Mouse (Mus musculus): Measurements from ENCODE around the gene Polr2e. TPM values are rescaled to one million over a fixed set of nuclear protein-coding genes. Genes with fewer than 3 reads are reported as not detected.

The Polr2e gene
- total RNA-seq, 2 experiments from 2014 or later: 86.3 to 94.3 TPM

DNA sequence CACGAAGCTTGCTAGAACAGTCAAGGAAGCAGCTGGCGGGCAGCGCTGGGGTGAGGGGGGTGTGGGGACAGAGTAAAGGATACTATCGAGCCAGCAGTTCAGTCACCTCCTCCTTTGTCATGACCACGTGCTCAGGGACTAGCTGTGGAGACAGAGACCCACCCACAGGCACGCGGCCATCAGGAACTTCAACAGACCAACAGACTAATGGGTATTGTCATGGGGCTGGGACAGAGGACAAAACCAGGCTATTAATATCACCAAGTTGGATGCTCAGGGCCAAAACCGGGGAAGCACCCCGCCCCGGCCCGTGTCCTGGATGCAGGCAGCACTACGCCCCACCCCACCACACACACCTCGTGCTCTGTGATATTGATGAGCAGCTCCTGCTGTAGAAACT, 2.8 kb downstream of the Polr2e start:
- no peak for DNase-seq (ENCODE audit: low spot score in 2 of 2)

- DNase-seq (ENCODE audit: low spot score in 2 of 2): no peak
These were observed 3.9 kb downstream of the Polr2e start for GRCm38 (mm10) chr10:80035686-80036085.

- DNase-seq (ENCODE audit: low spot score in 2 of 2): no peak
These were observed 4.4 kb downstream of the Polr2e start for GRCm38 (mm10) chr10:80035148-80035547.

DNA sequence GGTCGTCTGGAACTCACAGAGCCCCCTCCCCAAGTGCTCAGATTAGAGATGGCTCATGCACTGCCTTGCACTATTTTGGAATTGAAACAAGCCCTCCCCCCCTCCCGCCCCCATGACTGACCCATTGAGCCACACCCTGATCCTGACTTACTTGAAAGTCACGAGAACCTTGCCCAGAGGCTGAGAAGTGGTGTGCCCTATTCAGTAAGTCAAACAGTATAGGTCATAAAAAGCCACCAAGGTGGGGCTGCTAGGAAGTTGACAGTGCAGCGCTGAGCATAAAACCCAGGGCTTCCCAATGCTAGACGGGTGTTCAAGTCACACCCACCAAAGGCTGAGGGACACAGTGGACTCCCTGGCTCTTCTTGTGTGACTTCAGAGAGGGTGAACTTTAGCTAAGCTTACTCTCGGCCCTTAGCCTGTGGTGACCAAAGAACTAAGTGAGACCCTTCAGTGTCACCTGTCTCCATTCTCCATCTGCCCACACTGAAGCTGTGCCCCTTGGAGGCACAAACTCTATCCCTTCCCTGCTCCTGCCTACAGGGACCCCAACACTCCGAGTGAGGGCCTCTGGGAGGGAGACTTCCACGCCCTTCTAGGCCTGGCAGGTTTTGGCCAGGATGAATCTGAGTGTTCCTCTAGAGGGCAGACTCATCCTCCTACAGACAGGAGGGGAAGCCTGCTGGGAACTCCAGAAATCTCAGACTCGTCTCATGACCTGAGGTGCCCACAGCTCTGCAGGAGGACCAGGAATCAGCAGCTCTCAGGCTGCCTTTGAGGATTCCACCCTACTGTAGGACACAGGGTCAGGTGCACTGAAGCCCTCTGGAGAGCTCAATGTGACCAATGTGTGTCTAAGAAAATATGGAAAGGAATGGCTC, 5.8 kb downstream of the Polr2e start:
- peak in 1 of 2 experiments; percentile 51 for DNase-seq (ENCODE audit: low spot score in 2 of 2)

- DNase-seq (ENCODE audit: low spot score in 2 of 2): peak; percentile 66 to 67
These were observed 6.7 kb downstream of the Polr2e start for GRCm38 (mm10) chr10:80032799-80033480.

- DNase-seq (ENCODE audit: low spot score in 2 of 2): no peak
These were observed 8.9 kb downstream of the Polr2e start for GRCm38 (mm10) chr10:80030736-80031135.

GRCm38 (mm10) chr10:80030191-80030590, 9.4 kb downstream of the Polr2e start:
- DNase-seq (ENCODE audit: low spot score in 2 of 2): no peak

DNA sequence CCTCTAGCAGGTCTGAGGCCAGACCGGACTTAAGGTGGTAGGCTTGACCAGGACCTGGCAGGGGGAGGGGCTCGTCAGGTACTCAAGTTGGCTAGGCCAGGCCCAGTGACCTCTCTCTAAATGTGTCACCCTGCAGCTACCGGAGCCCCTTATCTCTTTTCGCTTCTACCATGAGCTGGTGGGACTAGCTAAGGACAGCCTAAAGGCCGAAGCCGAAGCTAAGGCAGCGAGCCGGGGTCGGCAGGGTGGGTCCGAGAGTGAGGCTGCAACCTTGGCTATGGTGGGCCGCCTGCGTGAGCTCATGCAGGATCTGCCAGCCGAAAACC, 11.1 kb downstream of the Polr2e start:
- no peak for DNase-seq (ENCODE audit: low spot score in 2 of 2)

GRCm38 (mm10) chr10:80027681-80028520, 11.7 kb downstream of the Polr2e start:
- no peak for DNase-seq (ENCODE audit: low spot score in 2 of 2)

GRCm38 (mm10) chr10:80025889-80026288, 13.7 kb downstream of the Polr2e start:
- no peak for DNase-seq (ENCODE audit: low spot score in 2 of 2)

GRCm38 (mm10) chr10:80025463-80025862, 14.1 kb downstream of the Polr2e start:
- DNase-seq (ENCODE audit: low spot score in 2 of 2): no peak

GRCm38 (mm10) chr10:80025044-80025347, 14.6 kb downstream of the Polr2e start:
- DNase-seq (ENCODE audit: low spot score in 2 of 2): no peak

DNA sequence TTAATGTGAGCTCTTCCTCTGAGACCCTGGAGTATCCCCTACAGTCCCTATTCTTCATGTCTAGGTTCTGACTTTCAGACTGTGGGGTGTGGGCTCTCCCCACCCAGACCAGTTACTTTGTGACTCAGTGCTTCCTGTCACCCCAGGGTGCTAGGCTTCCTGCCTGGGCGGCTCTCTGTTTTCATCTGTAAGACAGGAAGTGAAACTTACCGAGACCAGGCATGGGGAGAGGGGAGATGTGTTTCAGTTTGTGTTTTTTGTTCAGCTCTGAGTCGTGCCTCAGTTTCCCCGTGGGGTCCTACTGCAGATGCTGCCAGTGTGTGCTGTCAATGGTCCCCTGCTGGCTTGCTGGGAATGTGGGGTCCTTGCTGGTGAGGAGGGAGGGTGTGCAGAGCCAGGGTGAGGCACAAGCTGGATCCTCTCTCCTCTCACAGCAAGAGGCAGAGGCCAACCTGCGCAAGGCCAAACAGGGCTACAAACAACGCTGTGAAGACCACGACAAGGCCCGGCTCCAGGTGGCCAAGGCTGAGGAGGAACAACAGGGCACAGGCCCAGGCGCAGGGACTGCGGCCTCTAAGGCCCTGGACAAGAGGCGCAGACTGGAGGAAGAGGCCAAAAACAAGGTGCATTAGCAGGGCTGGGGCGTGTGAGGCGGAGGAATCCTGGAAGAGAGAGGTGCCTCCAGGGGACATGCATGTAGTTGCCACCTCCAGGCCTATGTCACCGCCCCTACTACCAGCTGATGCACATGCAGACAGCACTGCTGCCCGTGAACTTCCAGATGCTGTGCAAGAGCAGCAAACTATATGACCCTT, 15.2 kb downstream of the Polr2e start:
- DNase-seq (ENCODE audit: low spot score in 2 of 2): no peak

GRCm38 (mm10) chr10:80023758-80024157, 15.8 kb downstream of the Polr2e start:
- DNase-seq (ENCODE audit: low spot score in 2 of 2): no peak

GRCm38 (mm10) chr10:80022806-80023205, 16.8 kb downstream of the Polr2e start:
- DNase-seq (ENCODE audit: low spot score in 2 of 2): no peak

GRCm38 (mm10) chr10:80022164-80022563, 17.4 kb downstream of the Polr2e start:
- no peak for DNase-seq (ENCODE audit: low spot score in 2 of 2)

DNA sequence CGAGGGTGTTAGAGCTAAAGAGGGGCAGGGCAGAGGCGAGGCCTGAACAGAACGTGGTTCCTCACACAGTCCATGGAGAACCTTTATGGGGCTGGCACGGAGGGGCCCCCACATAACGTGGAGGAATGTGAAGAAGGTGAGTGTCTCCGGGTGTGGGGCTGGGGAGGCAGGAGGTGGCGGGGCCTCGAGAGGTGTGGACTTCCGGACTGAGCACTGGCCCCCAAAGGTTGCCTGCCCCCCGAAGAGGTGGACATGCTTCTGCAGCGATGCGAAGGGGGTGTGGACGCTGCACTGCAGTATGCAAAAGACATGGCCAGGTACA, 18.3 kb downstream of the Polr2e start:
- no peak for DNase-seq (ENCODE audit: low spot score in 2 of 2)

DNA sequence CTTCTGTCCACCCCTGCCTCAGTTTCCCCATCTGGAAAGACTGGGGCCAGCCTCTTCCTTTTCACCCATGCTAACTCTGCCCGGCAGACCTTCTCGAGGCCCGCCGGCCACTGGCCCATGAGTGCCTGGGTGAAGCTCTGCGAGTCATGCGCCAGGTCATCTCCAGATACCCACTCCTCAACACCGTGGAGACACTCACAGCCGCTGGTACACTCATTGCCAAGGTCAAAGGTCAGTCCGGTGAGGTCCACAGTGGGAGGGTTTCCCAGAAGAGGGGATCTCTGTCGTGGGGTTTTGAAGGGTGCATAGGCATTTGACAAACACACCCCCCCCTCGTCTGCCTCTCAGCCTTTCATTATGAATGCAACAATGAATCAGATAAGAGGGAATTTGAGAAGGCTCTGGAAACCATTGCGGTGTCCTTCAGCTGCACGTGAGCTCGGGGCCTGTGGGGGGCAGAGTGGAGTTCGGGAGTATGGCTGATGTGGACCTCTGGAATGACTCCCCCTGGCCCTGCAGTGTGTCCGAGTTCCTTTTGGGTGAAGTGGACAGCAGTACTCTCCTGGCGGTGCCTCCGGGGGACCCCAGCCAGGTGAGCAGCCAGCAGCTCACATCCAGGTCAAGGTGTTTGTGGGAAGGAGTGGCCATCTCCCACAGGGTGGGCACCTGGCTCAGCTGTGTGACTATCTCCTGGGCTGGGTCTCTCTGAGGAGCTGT, 18.8 kb downstream of the Polr2e start:
- no peak for DNase-seq (ENCODE audit: low spot score in 2 of 2)

DNA sequence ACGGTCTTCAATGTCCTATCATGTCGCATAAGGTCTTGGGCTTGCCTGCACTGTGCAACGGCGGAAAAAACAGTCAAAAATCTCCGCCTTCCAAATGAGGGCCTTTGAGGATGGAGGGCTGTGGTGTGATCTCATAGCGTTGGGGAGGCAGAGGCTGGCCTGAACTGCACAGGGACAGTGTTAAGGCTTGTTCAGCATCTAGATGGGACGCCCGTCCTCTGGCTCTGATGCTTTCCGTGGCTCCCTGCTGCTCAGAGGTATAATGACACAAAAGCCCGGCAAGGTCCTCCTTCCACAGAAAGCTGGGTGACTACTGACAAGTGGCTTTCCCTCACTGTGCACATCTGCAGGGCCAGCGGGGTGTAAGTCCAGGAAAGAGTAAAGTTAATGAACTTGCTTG, 19.4 kb downstream of the Polr2e start:
- DNase-seq (ENCODE audit: low spot score in 2 of 2): no peak

DNA sequence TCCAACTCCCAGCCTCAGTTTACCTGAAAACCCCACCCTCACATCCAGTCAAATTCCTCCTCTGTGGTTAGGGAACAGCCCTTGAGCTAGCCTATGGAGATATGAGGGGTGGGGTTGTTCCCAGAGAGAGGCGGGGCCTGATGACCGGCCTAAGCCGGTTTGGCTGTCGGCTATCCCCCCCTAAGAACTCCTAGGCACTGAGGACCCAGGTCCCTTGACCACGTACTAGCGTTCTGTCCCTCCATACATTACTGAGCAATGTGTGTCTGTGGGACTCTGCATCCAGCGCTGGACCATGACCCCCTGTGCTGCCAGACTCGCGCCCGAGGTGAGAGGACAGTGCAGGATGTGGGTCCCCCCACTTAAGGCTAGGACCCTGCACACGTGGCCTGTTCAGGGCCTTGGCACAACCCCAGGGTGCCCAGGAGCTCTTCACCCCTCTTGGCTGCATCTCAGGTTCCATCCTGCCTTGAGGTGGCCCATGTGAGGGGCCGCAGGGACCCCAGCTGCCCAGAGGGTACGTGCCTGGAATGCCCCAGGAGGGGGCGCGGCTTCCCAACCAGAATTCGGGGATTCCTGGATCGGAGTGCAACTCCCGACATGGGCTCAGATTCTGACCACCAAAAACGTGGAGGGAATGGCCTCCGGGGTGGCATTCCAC, 20.0 kb downstream of the Polr2e start:
- DNase-seq (ENCODE audit: low spot score in 2 of 2): no peak

All from adrenal gland, adult 18-20 months (tissue).